Mouse (Mus musculus) heart, embryonic 14.5 days (tissue): ENCODE results near the gene Gfod2. TPM values are rescaled to one million over a fixed set of nuclear protein-coding genes. Genes with fewer than 3 reads are reported as not detected.

Source experiments
- ATAC-seq: fragments of 200-750 bp; cut with Nextera tagmentation; 2 replicates; pipeline ENCODE4 v1.8.0; 2017; ENCODE audit warnings: low read depth, moderate TSS enrichment; ENCODE audit not compliant: insufficient number of reproducible peaks, insufficient read depth, low FRiP score
- H3K27ac ChIP-seq, 2 experiments: fragments of 200-500 bp in 1 of 2; fragments of 300-500 bp in 1 of 2; sonication (generic) in 1 of 2; replicated peaks in 1 of 2; 2 replicates each; pipeline ENCODE4 v1.5.1; 2012 to 2014; ENCODE audit warnings: low read depth in 2 of 2, low read length in 2 of 2, control low read depth in 1 of 2, mild to moderate bottlenecking in 1 of 2, mixed read lengths in 1 of 2; ENCODE audit not compliant: control insufficient read depth in 1 of 2, insufficient read depth in 1 of 2
- H3K27me3 ChIP-seq: fragments of 300-500 bp; sonication (generic); 2 replicates; pipeline ENCODE4 v1.6.1; 2014; ENCODE audit warnings: mild to moderate bottlenecking, low read length, control low read depth; ENCODE audit not compliant: control insufficient read depth, insufficient read depth
- H3K36me3 ChIP-seq: fragments of 300-500 bp; sonication (generic); 2 replicates; pipeline ENCODE4 v1.6.1; 2014; ENCODE audit warnings: mild to moderate bottlenecking, control low read depth, low read length, mixed read lengths; ENCODE audit not compliant: control insufficient read depth, insufficient read depth
- H3K4me1 ChIP-seq, 2 experiments: fragments of 200-500 bp in 1 of 2; fragments of 300-500 bp in 1 of 2; sonication (generic) in 1 of 2; 2 replicates each; pipeline ENCODE4 v1.6.1; 2012 to 2014; ENCODE audit warnings: low read length in 2 of 2, control low read depth in 1 of 2, mixed read lengths in 1 of 2; ENCODE audit not compliant: control insufficient read depth in 2 of 2, insufficient read depth in 2 of 2
- H3K4me2 ChIP-seq: fragments of 300-500 bp; sonication (generic); 2 replicates; pipeline ENCODE4 v1.6.1; 2014; ENCODE audit warnings: mild to moderate bottlenecking, low read length
- H3K4me3 ChIP-seq, 2 experiments: fragments of 200-500 bp in 1 of 2; fragments of 300-500 bp in 1 of 2; sonication (generic) in 1 of 2; 2 replicates each; pipeline ENCODE4 v1.5.1; 2012 to 2014; ENCODE audit warnings: low read length in 2 of 2, mild to moderate bottlenecking in 2 of 2, control low read depth in 1 of 2, low read depth in 1 of 2, moderate library complexity in 1 of 2; ENCODE audit not compliant: control insufficient read depth in 1 of 2, insufficient read depth in 1 of 2
- H3K9ac ChIP-seq: fragments of 300-500 bp; sonication (generic); 2 replicates; pipeline ENCODE4 v1.6.1; 2014; ENCODE audit warnings: mild to moderate bottlenecking, low read length
- H3K9me3 ChIP-seq: fragments of 300-500 bp; sonication (generic); 2 replicates; pipeline ENCODE4 v1.6.1; 2016; ENCODE audit warnings: low read length, control low read depth; ENCODE audit not compliant: control insufficient read depth
- WGBS: fragments of 180-500 bp; shearing (Covaris S2); extraction: QIAGEN DNeasy Blood & Tissue Kit; methylation state at CpG from one replicate; pipeline ENCODE4 v1.1.7; 2014; 5-methylcytosine and 5-hydroxymethylcytosine counted together
- polyA plus RNA-seq: library from polyadenylated mRNA; unstranded; fragments of >200 nt; fragmentation: Nextera tagmentation; extraction: Ambion mirVana; gene quantifications from 2 replicates; pipeline ENCODE4 v1.2.1, GENCODE M21; 2014

The Gfod2 gene
- polyA plus RNA-seq, 1 experiment from 2014 or later: 6.8 TPM

GRCm38 (mm10) chr8:105708675-105709074 lies 49.8 kb downstream of the Gfod2 start:
- H3K27ac ChIP-seq: no peak overlapping the region
- H3K36me3 ChIP-seq: peaks cover 4% of the 10 kb centered on the region; the same call in 1 of the 2 replicates
- H3K9ac ChIP-seq: no peak overlapping the region
- no peaks in the 10 kb centered on the region for H3K9me3 ChIP-seq
- peaks cover 2 to 8% of the 10 kb centered on the region in 2 experiments; a peak in 1 of 4 replicates for H3K4me1 ChIP-seq
- H3K27me3 ChIP-seq: no peaks in the 10 kb centered on the region
- no peak for ATAC-seq
- H3K4me3 ChIP-seq: no peak overlapping the region
- 85% methylated on average over 8 of the region's 8 CpGs for whole genome bisulfite sequencing
- no peak overlapping the region for H3K4me2 ChIP-seq

GRCm38 (mm10) chr8:105707498-105708403 lies 50.7 kb downstream of the Gfod2 start, which contains the start of the genes 4933405L10Rik and Enkd1:
TSS of gene 4933405L10Rik (plus strand) at chr8:105707655.
TSS of gene Enkd1 (minus strand) at chr8:105708210.
- H3K36me3 ChIP-seq: peaks cover 14% of the 10 kb centered on the region
- ATAC-seq: peak; percentile 51
- H3K27ac ChIP-seq: no peak within 1 kb of the TSS
- peak within 1 kb of the TSS; percentile 75 for H3K9ac ChIP-seq
- WGBS: 1% methylated on average over 55 of the region's 55 CpGs
- peaks cover 2 to 8% of the 10 kb centered on the region in 2 experiments; a peak in 1 of 4 replicates for H3K4me1 ChIP-seq
- H3K9me3 ChIP-seq: no peaks in the 10 kb centered on the region
- H3K4me3 ChIP-seq: peak within 1 kb of the TSS; percentile 68 to 71
- H3K27me3 ChIP-seq: no peaks in the 10 kb centered on the region
- peak within 1 kb of the TSS; percentile 87 for H3K4me2 ChIP-seq

GRCm38 (mm10) chr8:105706426-105706825 lies 52.0 kb downstream of the Gfod2 start:
- peaks cover 6 to 17% of the 10 kb centered on the region in 2 experiments; a peak in 3 of 4 replicates for H3K4me1 ChIP-seq
- no peak overlapping the region for H3K4me3 ChIP-seq
- H3K36me3 ChIP-seq: peaks cover 16% of the 10 kb centered on the region
- H3K4me2 ChIP-seq: no peak overlapping the region
- no peaks in the 10 kb centered on the region for H3K9me3 ChIP-seq
- no peaks in the 10 kb centered on the region for H3K27me3 ChIP-seq
- 87% methylated on average over 12 of the region's 12 CpGs for WGBS
- H3K9ac ChIP-seq: no peak overlapping the region
- no peak overlapping the region for H3K27ac ChIP-seq
- ATAC-seq: no peak

GRCm38 (mm10) chr8:105704955-105705354 lies 53.5 kb downstream of the Gfod2 start:
- 92% methylated on average over 6 of the region's 6 CpGs for WGBS
- H3K9ac ChIP-seq: no peak overlapping the region
- ATAC-seq: no peak
- peaks cover 16% of the 10 kb centered on the region for H3K36me3 ChIP-seq
- no peak overlapping the region for H3K27ac ChIP-seq
- H3K9me3 ChIP-seq: no peaks in the 10 kb centered on the region
- H3K4me3 ChIP-seq: no peak overlapping the region
- H3K4me1 ChIP-seq: peaks cover 11 to 22% of the 10 kb centered on the region in 2 experiments; a peak in 3 of 4 replicates
- H3K4me2 ChIP-seq: no peak overlapping the region
- H3K27me3 ChIP-seq: no peaks in the 10 kb centered on the region

- Histone ChIP-seq H3K27ac (no peak overlapping the region), H3K4me2 (no peak overlapping the region), H3K9me3 (no peaks in the 10 kb centered on the region), H3K36me3 (peaks cover 21% of the 10 kb centered on the region), H3K9ac (no peak overlapping the region), H3K4me3 (no peak overlapping the region), H3K27me3 (no peaks in the 10 kb centered on the region), H3K4me1 (peaks cover 11 to 22% of the 10 kb centered on the region in 2 experiments; a peak in 3 of 4 replicates)
- 93% methylated on average over 34 of the region's 34 CpGs for WGBS
- no peak for ATAC-seq
Observed at GRCm38 (mm10) chr8:105704146-105704812, 54.2 kb downstream of the Gfod2 start.

- WGBS: 92% methylated on average over 24 of the region's 24 CpGs
- peaks cover 33% of the 10 kb centered on the region for H3K36me3 ChIP-seq
- H3K9ac ChIP-seq: no peak overlapping the region
Observed at GRCm38 (mm10) chr8:105702731-105703415, 55.6 kb downstream of the Gfod2 start.

GRCm38 (mm10) chr8:105702001-105702401 lies 56.5 kb downstream of the Gfod2 start:
- Histone ChIP-seq H3K4me1 (peaks cover 9 to 16% of the 10 kb centered on the region in 2 experiments; a peak in 3 of 4 replicates), H3K36me3 (peaks cover 42% of the 10 kb centered on the region), H3K4me3 (peak overlapping the region; percentile 51 to 76), H3K27me3 (no peaks in the 10 kb centered on the region), H3K27ac (peak overlapping the region in 1 of 2 experiments; percentile 92; a peak in 1 of 4 replicates), H3K9me3 (no peaks in the 10 kb centered on the region), H3K4me2 (peak overlapping the region; percentile 89), H3K9ac (peak overlapping the region; percentile 73)
- WGBS: 37% methylated on average over 18 of the region's 18 CpGs
- no peak for ATAC-seq

More at GRCm38 (mm10) chr8:105702731-105703415, 55.6 kb downstream of the Gfod2 start:
- H3K27ac ChIP-seq: no peak overlapping the region
- H3K4me3 ChIP-seq: no peak overlapping the region
- no peaks in the 10 kb centered on the region for H3K9me3 ChIP-seq
- no peak for ATAC-seq
- H3K27me3 ChIP-seq: no peaks in the 10 kb centered on the region
- H3K4me2 ChIP-seq: no peak overlapping the region
- peaks cover 9 to 22% of the 10 kb centered on the region in 2 experiments; a peak in 3 of 4 replicates for H3K4me1 ChIP-seq
